Mouse (Mus musculus) myocyte (in vitro differentiated cells): ENCODE measurements at regions not wholly inside any gene's neighbourhood (a gene's known extent, or its start where the extent isn't known, plus 50 kb on each side); places are given as distances from the start of the nearest gene placed in this dataset.

ENCODE experiments used
- H3K27me3 ChIP-seq: one replicate; pipeline ENCODE4 v1.6.1; 2011; ENCODE audit not compliant: control insufficient read depth, insufficient read depth, insufficient read length
- H3K36me3 ChIP-seq: one replicate; pipeline ENCODE4 v1.6.1; 2011; ENCODE audit not compliant: control insufficient read depth, insufficient read depth
- H3K4me2 ChIP-seq: one replicate; pipeline ENCODE4 v1.6.1; 2011; ENCODE audit warnings: low read depth, control low read depth
- H3K4me3 ChIP-seq: one replicate; pipeline ENCODE4 v1.5.1; 2011; ENCODE audit warnings: mild to moderate bottlenecking, control low read depth, moderate library complexity
- H3K79me2 ChIP-seq: one replicate; pipeline ENCODE4 v1.6.1; 2011; ENCODE audit not compliant: control insufficient read depth, insufficient read depth
- H3ac ChIP-seq: one replicate; pipeline ENCODE4 v1.6.1; 2011; ENCODE audit not compliant: control insufficient read depth, insufficient read length
- CEBPB ChIP-seq: IDR thresholded peaks from 2 replicates; pipeline ENCODE4 v1.6.1; 2011; ENCODE audit warnings: mild to moderate bottlenecking, moderate library complexity; ENCODE audit not compliant: poor library complexity, insufficient read depth, severe bottlenecking
- E2F4 ChIP-seq: IDR thresholded peaks from one replicate; pipeline ENCODE4 v1.6.1; 2011; ENCODE audit warnings: mild to moderate bottlenecking, control low read depth, moderate library complexity; ENCODE audit not compliant: insufficient read depth
- MAX ChIP-seq: IDR thresholded peaks from one replicate; pipeline ENCODE4 v1.6.1; 2011; ENCODE audit warnings: low read depth, mild to moderate bottlenecking, control low read depth
- MYOD1 ChIP-seq, 3 experiments: IDR thresholded peaks; one replicate each; pipeline ENCODE4 v1.6.1; 2011; ENCODE audit warnings: control low read depth in 2 of 3, low read depth in 2 of 3, mild to moderate bottlenecking in 2 of 3, moderate library complexity in 1 of 3; ENCODE audit not compliant: insufficient read length in 2 of 3, control insufficient read depth in 1 of 3
- MYOG ChIP-seq, 3 experiments: IDR thresholded peaks; one replicate each; pipeline ENCODE4 v1.6.1; 2011; ENCODE audit warnings: control low read depth in 2 of 3, low read depth in 2 of 3, mild to moderate bottlenecking in 2 of 3; ENCODE audit not compliant: insufficient read length in 2 of 3, control insufficient read depth in 1 of 3, insufficient read depth in 1 of 3
- POLR2A ChIP-seq: IDR thresholded peaks from one replicate; pipeline ENCODE4 v1.6.1; 2011; ENCODE audit warnings: low read depth, mild to moderate bottlenecking, control low read depth, moderate library complexity; ENCODE audit not compliant: insufficient read length
- POLR2AphosphoS2 ChIP-seq: IDR thresholded peaks from one replicate; pipeline ENCODE4 v1.6.1; 2011; ENCODE audit warnings: low read depth, control low read depth; ENCODE audit not compliant: insufficient read length
- REST ChIP-seq: IDR thresholded peaks from one replicate; pipeline ENCODE4 v1.6.1; 2011; ENCODE audit warnings: mild to moderate bottlenecking, control low read depth, moderate library complexity; ENCODE audit not compliant: insufficient read depth, insufficient read length
- SRF ChIP-seq: IDR thresholded peaks from one replicate; pipeline ENCODE4 v1.6.1; 2011; ENCODE audit warnings: low read depth; ENCODE audit not compliant: control insufficient read depth, insufficient read length
- TCF12 ChIP-seq: IDR thresholded peaks from one replicate; pipeline ENCODE4 v1.6.1; 2011; ENCODE audit warnings: mild to moderate bottlenecking, control low read depth; ENCODE audit not compliant: poor library complexity, insufficient read depth, severe bottlenecking
- TCF3 ChIP-seq: IDR thresholded peaks from one replicate; pipeline ENCODE4 v1.6.1; 2011; ENCODE audit warnings: low read depth, control low read depth; ENCODE audit not compliant: insufficient read length
- USF1 ChIP-seq: IDR thresholded peaks from one replicate; pipeline ENCODE4 v1.6.1; 2011; ENCODE audit warnings: low read depth, mild to moderate bottlenecking, control low read depth, moderate library complexity

- H3K79me2 ChIP-seq, result no peaks in the 10 kb centered on the region
- H3ac ChIP-seq, result no peak overlapping the region
- TF ChIP-seq MAX, result no peak
- no peak for TF ChIP-seq MYOG (IDR thresholded peaks at IDR 0.05; ENCODE audit: control insufficient read depth in 1 of 3, insufficient read depth in 1 of 3, insufficient read length in 2 of 3, low read depth in 2 of 3)
- TF ChIP-seq SRF, result no peak
- no peak for TF ChIP-seq MYOD1 (IDR thresholded peaks at IDR 0.05; ENCODE audit: control insufficient read depth in 1 of 3, insufficient read length in 2 of 3, low read depth in 2 of 3)
- TF ChIP-seq REST, result no peak
- no peak for TF ChIP-seq CEBPB
- no peak for TF ChIP-seq POLR2AphosphoS2
- no peak for TF ChIP-seq TCF3
- no peak for TF ChIP-seq E2F4
- TF ChIP-seq POLR2A, result no peak
- TF ChIP-seq TCF12, result no peak
- H3K4me3 ChIP-seq, result no peak overlapping the region
- no peaks in the 10 kb centered on the region for H3K27me3 ChIP-seq
- H3K36me3 ChIP-seq, result no peaks in the 10 kb centered on the region
- no peak overlapping the region for H3K4me2 ChIP-seq
These were observed 68.6 kb downstream of the Olig3 start for GRCm38 (mm10) chr10:19424961-19425360.

GRCm38 (mm10) chr10:19426835-19427234 is 70.5 kb downstream of the Olig3 start:
- Histone ChIP-seq H3ac (no peak overlapping the region), H3K27me3 (no peaks in the 10 kb centered on the region), H3K36me3 (no peaks in the 10 kb centered on the region), H3K79me2 (no peaks in the 10 kb centered on the region), H3K4me2 (no peak overlapping the region), H3K4me3 (no peak overlapping the region)
- TF ChIP-seq MYOG (IDR thresholded peaks at IDR 0.05; ENCODE audit: control insufficient read depth in 1 of 3, insufficient read depth in 1 of 3, insufficient read length in 2 of 3, low read depth in 2 of 3) (no peak), TCF12 (no peak), MYOD1 (IDR thresholded peaks at IDR 0.05; ENCODE audit: control insufficient read depth in 1 of 3, insufficient read length in 2 of 3, low read depth in 2 of 3) (no peak), E2F4 (no peak), MAX (no peak), CEBPB (no peak), USF1 (no peak), SRF (no peak), REST (no peak), POLR2A (no peak), POLR2AphosphoS2 (no peak), TCF3 (no peak)

- TF ChIP-seq MAX, result no peak
- Histone ChIP-seq H3K27me3 (no peaks in the 10 kb centered on the region), H3K79me2 (no peaks in the 10 kb centered on the region), H3K4me3 (no peak overlapping the region), H3ac (no peak overlapping the region), H3K36me3 (no peaks in the 10 kb centered on the region), H3K4me2 (no peak overlapping the region)
These were observed 76.2 kb downstream of the Olig3 start for GRCm38 (mm10) chr10:19432515-19432914.

DNA sequence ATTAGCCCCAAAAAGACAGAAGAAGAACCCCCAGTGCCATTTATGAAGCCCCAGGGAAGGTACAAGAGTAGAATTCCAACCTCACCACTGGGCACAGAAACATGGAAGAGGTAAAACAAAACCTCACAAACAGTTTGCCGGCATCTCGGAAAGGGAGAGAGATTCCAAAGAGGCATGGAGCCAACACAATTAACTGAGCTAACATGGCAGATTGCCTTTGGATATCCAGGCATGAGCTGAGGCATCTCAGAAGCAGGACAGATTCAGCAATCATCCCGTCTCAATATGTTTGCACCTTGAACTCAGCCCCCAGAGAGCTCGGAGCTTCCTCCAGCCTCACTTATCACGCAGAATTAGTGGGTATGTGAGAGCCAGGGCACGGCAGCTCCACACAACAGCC is 78.3 kb downstream of the Olig3 start:
- Histone ChIP-seq H3K79me2 (no peaks in the 10 kb centered on the region), H3K36me3 (no peaks in the 10 kb centered on the region), H3K27me3 (no peaks in the 10 kb centered on the region), H3K4me2 (no peak overlapping the region), H3ac (no peak overlapping the region), H3K4me3 (no peak overlapping the region)
- TF ChIP-seq TCF3 (no peak), REST (no peak), CEBPB (no peak), SRF (no peak), POLR2AphosphoS2 (no peak), TCF12 (no peak), MAX (no peak), POLR2A (no peak), MYOG (IDR thresholded peaks at IDR 0.05; ENCODE audit: control insufficient read depth in 1 of 3, insufficient read depth in 1 of 3, insufficient read length in 2 of 3, low read depth in 2 of 3) (no peak), MYOD1 (IDR thresholded peaks at IDR 0.05; ENCODE audit: control insufficient read depth in 1 of 3, insufficient read length in 2 of 3, low read depth in 2 of 3) (no peak)

DNA sequence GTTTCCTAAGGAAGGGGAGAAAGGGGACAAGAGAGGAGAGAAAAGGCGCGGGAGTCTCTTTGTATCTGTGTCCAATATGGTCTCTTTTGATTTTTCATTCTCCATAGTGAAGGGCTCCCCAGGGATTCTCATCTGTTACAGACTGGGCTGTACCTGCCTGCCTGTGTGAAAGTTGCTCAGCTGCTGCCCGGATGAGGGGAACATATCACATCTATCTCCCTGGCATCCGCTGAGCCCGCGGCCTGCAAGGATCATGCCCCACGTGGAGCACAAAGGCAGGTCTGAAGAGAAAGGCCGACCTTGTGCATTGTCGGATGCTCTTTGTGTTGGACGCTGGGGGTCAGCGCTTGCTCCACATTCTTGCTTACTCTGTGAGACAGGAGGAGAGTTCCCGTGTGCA is 85.5 kb downstream of the Olig3 start:
- H3K4me2 ChIP-seq, result no peak overlapping the region
- TF ChIP-seq POLR2AphosphoS2 (no peak), E2F4 (no peak), REST (no peak), TCF12 (no peak), TCF3 (no peak), MYOG (IDR thresholded peaks at IDR 0.05; ENCODE audit: control insufficient read depth in 1 of 3, insufficient read depth in 1 of 3, insufficient read length in 2 of 3, low read depth in 2 of 3) (no peak), POLR2A (no peak), MAX (no peak), SRF (no peak), CEBPB (no peak), MYOD1 (IDR thresholded peaks at IDR 0.05; ENCODE audit: control insufficient read depth in 1 of 3, insufficient read length in 2 of 3, low read depth in 2 of 3) (no peak), USF1 (no peak)

More for the DNA sequence above, 85.5 kb downstream of the Olig3 start:
- Histone ChIP-seq H3K27me3 (peaks cover 8% of the 10 kb centered on the region), H3ac (no peak overlapping the region), H3K79me2 (no peaks in the 10 kb centered on the region), H3K4me3 (no peak overlapping the region), H3K36me3 (no peaks in the 10 kb centered on the region)
